Mouse (Mus musculus) bone marrow, adult 2 months (tissue): ENCODE measurements at regions not wholly inside any gene's neighbourhood (a gene's known extent, or its start where the extent isn't known, plus 50 kb on each side); places are given as distances from the start of the nearest gene placed in this dataset.

Source experiments
- CTCF ChIP-seq: fragments of 200-500 bp; IDR thresholded peaks from 2 replicates; pipeline ENCODE4 v1.5.1; 2011; ENCODE audit warnings: low read length, control low read depth; ENCODE audit not compliant: control insufficient read depth, insufficient read depth
- POLR2A ChIP-seq: fragments of 200-500 bp; IDR thresholded peaks from 2 replicates; pipeline ENCODE4 v1.6.1; 2011; ENCODE audit warnings: low read depth, mild to moderate bottlenecking, control low read depth, low read length, borderline replicate concordance; ENCODE audit not compliant: control insufficient read depth

DNA sequence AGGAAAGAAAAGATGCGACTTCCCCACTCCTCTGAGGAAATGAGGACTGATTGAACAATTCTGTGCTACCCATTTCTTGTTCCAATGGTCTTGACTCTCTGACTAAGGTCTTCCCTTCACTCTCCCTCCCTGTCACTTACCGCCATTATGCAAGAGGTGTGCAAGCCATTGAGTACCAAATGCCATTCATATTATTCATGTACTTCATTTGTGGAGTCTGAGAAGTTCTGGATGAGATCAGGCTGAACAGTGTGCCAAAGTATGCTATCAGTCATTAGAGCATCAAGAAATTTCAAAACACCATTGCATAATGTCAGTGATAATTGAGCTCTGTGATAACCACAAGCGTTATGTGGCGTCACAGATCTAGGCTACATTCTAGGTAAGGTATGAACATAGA, 229.1 kb upstream of the Marcks start:
- TF ChIP-seq CTCF (no peak), POLR2A (no peak)
